Mouse (Mus musculus): ENCODE results near the gene Selenof. TPM values are rescaled to one million over a fixed set of nuclear protein-coding genes. Genes with fewer than 3 reads are reported as not detected.

Selenof gene
- not detected in 2 replicates for polyA plus RNA-seq (2012; ENCODE audit: insufficient read depth, insufficient read length, low replicate concordance, missing spikeins)

- Histone ChIP-seq H3K4me3 (ENCODE audit: insufficient read depth, low read depth, low read length) (peak within 1 kb of the TSS; percentile 74), H3K27ac (ENCODE audit: insufficient read depth, low read depth, low read length) (peak within 1 kb of the TSS; percentile 93), H3K4me1 (ENCODE audit: control insufficient read depth, insufficient read depth, low read length) (peaks cover 5% of the 10 kb centered on the region; the same call in 1 of the 2 replicates)
- TF ChIP-seq CTCF (IDR thresholded peaks at IDR 0.05; ENCODE audit: insufficient read depth, low read depth, low read length): no peak
- peak; percentile 96 for TF ChIP-seq POLR2A (IDR thresholded peaks at IDR 0.05; ENCODE audit: insufficient read depth, low read depth, low read length)
- WGBS: 1% methylated on average over 65 of the region's 69 CpGs
These were observed at the start of gene Selenof, which contains the start of gene Hs2st1 for GRCm38 (mm10) chr3:144570047-144570815. Selenof (plus strand) TSS chr3:144570304. Hs2st1 (minus strand) TSS chr3:144570181.

GRCm38 (mm10) chr3:144527918-144528317 is 42.2 kb upstream of the Selenof start:
- H3K27ac ChIP-seq (ENCODE audit: insufficient read depth, low read depth, low read length): no peak overlapping the region
- 91% methylated on average over 7 of the region's 7 CpGs for WGBS
- peaks cover 7% of the 10 kb centered on the region; the same call in 1 of the 2 replicates for H3K4me1 ChIP-seq (ENCODE audit: control insufficient read depth, insufficient read depth, low read length)
- TF ChIP-seq CTCF (IDR thresholded peaks at IDR 0.05; ENCODE audit: insufficient read depth, low read depth, low read length) (no peak), POLR2A (IDR thresholded peaks at IDR 0.05; ENCODE audit: insufficient read depth, low read depth, low read length) (no peak)
- H3K4me3 ChIP-seq (ENCODE audit: insufficient read depth, low read depth, low read length): no peak overlapping the region

GRCm38 (mm10) chr3:144531023-144531422 is 39.1 kb upstream of the Selenof start:
- Histone ChIP-seq H3K4me3 (ENCODE audit: insufficient read depth, low read depth, low read length) (no peak overlapping the region), H3K27ac (ENCODE audit: insufficient read depth, low read depth, low read length) (no peak overlapping the region), H3K4me1 (ENCODE audit: control insufficient read depth, insufficient read depth, low read length) (peaks cover 11% of the 10 kb centered on the region)
- WGBS: 40% methylated on average over 5 of the region's 5 CpGs
- no peak for TF ChIP-seq CTCF (IDR thresholded peaks at IDR 0.05; ENCODE audit: insufficient read depth, low read depth, low read length)
- no peak for TF ChIP-seq POLR2A (IDR thresholded peaks at IDR 0.05; ENCODE audit: insufficient read depth, low read depth, low read length)

- peaks cover 16% of the 10 kb centered on the region for H3K4me1 ChIP-seq (ENCODE audit: control insufficient read depth, insufficient read depth, low read length)
- TF ChIP-seq CTCF (IDR thresholded peaks at IDR 0.05; ENCODE audit: insufficient read depth, low read depth, low read length) (no peak), POLR2A (IDR thresholded peaks at IDR 0.05; ENCODE audit: insufficient read depth, low read depth, low read length) (no peak)
- no peak overlapping the region for H3K27ac ChIP-seq (ENCODE audit: insufficient read depth, low read depth, low read length)
- 96% methylated on average over 4 of the region's 4 CpGs for WGBS
- no peak overlapping the region for H3K4me3 ChIP-seq (ENCODE audit: insufficient read depth, low read depth, low read length)
These were observed 35.0 kb upstream of the Selenof start for GRCm38 (mm10) chr3:144535056-144535455.

GRCm38 (mm10) chr3:144537078-144537855 is 32.8 kb upstream of the Selenof start:
- Histone ChIP-seq H3K27ac (ENCODE audit: insufficient read depth, low read depth, low read length) (no peak overlapping the region), H3K4me1 (ENCODE audit: control insufficient read depth, insufficient read depth, low read length) (peaks cover 16% of the 10 kb centered on the region), H3K4me3 (ENCODE audit: insufficient read depth, low read depth, low read length) (no peak overlapping the region)
- TF ChIP-seq CTCF (IDR thresholded peaks at IDR 0.05; ENCODE audit: insufficient read depth, low read depth, low read length) (no peak), POLR2A (IDR thresholded peaks at IDR 0.05; ENCODE audit: insufficient read depth, low read depth, low read length) (no peak)
- 63% methylated on average over 7 of the region's 7 CpGs for WGBS

- TF ChIP-seq POLR2A (IDR thresholded peaks at IDR 0.05; ENCODE audit: insufficient read depth, low read depth, low read length): no peak
- TF ChIP-seq CTCF (IDR thresholded peaks at IDR 0.05; ENCODE audit: insufficient read depth, low read depth, low read length): no peak
- WGBS: 69% methylated on average over 3 of the region's 3 CpGs
- H3K4me1 ChIP-seq (ENCODE audit: control insufficient read depth, insufficient read depth, low read length): peaks cover 11% of the 10 kb centered on the region
- no peak overlapping the region for H3K27ac ChIP-seq (ENCODE audit: insufficient read depth, low read depth, low read length)
- no peak overlapping the region for H3K4me3 ChIP-seq (ENCODE audit: insufficient read depth, low read depth, low read length)
These were observed 31.1 kb upstream of the Selenof start for GRCm38 (mm10) chr3:144539051-144539450.

GRCm38 (mm10) chr3:144540805-144541204 is 29.3 kb upstream of the Selenof start:
- H3K4me1 ChIP-seq (ENCODE audit: control insufficient read depth, insufficient read depth, low read length): peaks cover 9% of the 10 kb centered on the region
- no peak for TF ChIP-seq CTCF (IDR thresholded peaks at IDR 0.05; ENCODE audit: insufficient read depth, low read depth, low read length)
- no peak for TF ChIP-seq POLR2A (IDR thresholded peaks at IDR 0.05; ENCODE audit: insufficient read depth, low read depth, low read length)
- 85% methylated on average over 3 of the region's 3 CpGs for WGBS
- H3K4me3 ChIP-seq (ENCODE audit: insufficient read depth, low read depth, low read length): no peak overlapping the region
- H3K27ac ChIP-seq (ENCODE audit: insufficient read depth, low read depth, low read length): no peak overlapping the region

GRCm38 (mm10) chr3:144541906-144542438 is 28.1 kb upstream of the Selenof start:
- H3K4me3 ChIP-seq (ENCODE audit: insufficient read depth, low read depth, low read length): no peak overlapping the region
- 77% methylated on average over 6 of the region's 6 CpGs for WGBS
- no peak for TF ChIP-seq POLR2A (IDR thresholded peaks at IDR 0.05; ENCODE audit: insufficient read depth, low read depth, low read length)
- TF ChIP-seq CTCF (IDR thresholded peaks at IDR 0.05; ENCODE audit: insufficient read depth, low read depth, low read length): no peak
- no peak overlapping the region for H3K27ac ChIP-seq (ENCODE audit: insufficient read depth, low read depth, low read length)
- peaks cover 8% of the 10 kb centered on the region for H3K4me1 ChIP-seq (ENCODE audit: control insufficient read depth, insufficient read depth, low read length)

Measured in olfactory bulb, adult 2 months (tissue).